Mouse (Mus musculus): ENCODE measurements at regions not wholly inside any gene's neighbourhood (a gene's known extent, or its start where the extent isn't known, plus 50 kb on each side); places are given as distances from the start of the nearest gene placed in this dataset.

- TF ChIP-seq EP300 (IDR thresholded peaks at IDR 0.05; ENCODE audit: low read length) (no peak), TCF12 (IDR thresholded peaks at IDR 0.05; ENCODE audit: low read depth, low read length) (no peak), CTCF (conservative IDR thresholded peaks at IDR 0.05 in 1 of 2, IDR thresholded peaks at IDR 0.05 in 1 of 2; ENCODE audit: low read depth in 2 of 2, low read length in 2 of 2) (no peak), CHD1 (IDR thresholded peaks at IDR 0.05; ENCODE audit: low read depth, low read length) (no peak), ZNF384 (IDR thresholded peaks at IDR 0.05; ENCODE audit: low read depth, low read length) (no peak), ELF1 (IDR thresholded peaks at IDR 0.05; ENCODE audit: low read depth, low read length) (no peak), BHLHE40 (IDR thresholded peaks at IDR 0.05; ENCODE audit: low read depth, low read length) (no peak), ZC3H11A (IDR thresholded peaks at IDR 0.05; ENCODE audit: low read depth, low read length) (no peak)
Measured at GRCm38 (mm10) chr12:56160736-56161135, 185.0 kb downstream of the Mbip start.

Data from CH12.LX (cell line).